Mouse (Mus musculus) adrenal gland, adult 18-20 months (tissue): ENCODE measurements at regions not wholly inside any gene's neighbourhood (a gene's known extent, or its start where the extent isn't known, plus 50 kb on each side); places are given as distances from the start of the nearest gene placed in this dataset.

Source experiments
- DNase-seq, 2 experiments: peaks; one replicate each; pipeline ENCODE4 v3.0.0; 2021 to 2022; ENCODE audit warnings: low spot score in 2 of 2

GRCm38 (mm10) chr4:53915326-53915725 is 89.5 kb downstream of the Tmem38b start:
- no peak for DNase-seq

- DNase-seq = peak; percentile 49 to 66
These were observed 93.3 kb downstream of the Tmem38b start for GRCm38 (mm10) chr4:53919188-53919587.

DNA sequence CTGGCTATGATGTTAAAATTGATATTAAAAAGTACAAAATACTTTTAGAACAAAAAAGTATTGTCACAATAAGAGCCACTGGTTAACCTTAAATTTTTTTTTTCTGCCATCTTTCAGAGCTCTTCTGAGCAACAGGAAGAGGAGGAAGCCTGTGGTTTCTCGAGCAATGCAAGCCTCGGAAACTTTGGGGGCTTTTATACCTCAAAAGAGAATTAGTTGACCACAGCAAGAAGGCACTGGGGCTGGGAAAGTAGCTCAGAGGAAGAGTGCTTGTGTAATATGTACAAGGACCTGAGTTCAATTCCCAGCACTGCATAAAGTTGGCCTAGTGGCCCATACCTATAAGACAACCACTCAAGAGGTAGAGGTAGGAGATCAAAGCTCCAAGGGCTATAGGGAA is 94.7 kb downstream of the Tmem38b start:
- no peak for DNase-seq

DNA sequence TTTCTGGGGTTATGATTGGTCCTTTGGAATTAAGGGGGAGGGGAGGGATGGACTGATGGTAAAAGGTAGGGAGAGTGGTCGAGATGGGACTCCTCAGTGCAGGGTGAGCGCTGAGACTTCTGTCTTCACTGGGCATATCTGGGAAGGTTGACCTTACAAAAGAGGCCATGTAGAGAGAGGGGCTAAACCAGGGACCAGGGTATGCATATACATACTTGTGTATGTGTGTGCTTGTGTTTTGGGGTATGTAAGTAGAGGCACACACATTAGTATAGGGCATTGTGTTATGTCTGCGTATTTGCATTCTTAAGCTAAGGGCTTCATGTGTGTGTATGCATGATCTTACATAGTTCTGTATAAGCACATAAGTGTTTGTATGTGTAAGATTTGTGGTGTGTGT is 105.2 kb downstream of the Tmem38b start:
- DNase-seq = no peak

- DNase-seq = peak; percentile 23 to 54
These were observed 105.7 kb downstream of the Tmem38b start for GRCm38 (mm10) chr4:53931499-53931898.

GRCm38 (mm10) chr4:53935306-53935705 is 109.5 kb downstream of the Tmem38b start:
- no peak for DNase-seq

GRCm38 (mm10) chr4:53948736-53949135 is 122.9 kb downstream of the Tmem38b start:
- no peak for DNase-seq

- no peak for DNase-seq
These were observed 123.3 kb downstream of the Tmem38b start for GRCm38 (mm10) chr4:53949164-53949563.

GRCm38 (mm10) chr4:53950496-53950895 is 124.7 kb downstream of the Tmem38b start:
- DNase-seq = no peak

DNA sequence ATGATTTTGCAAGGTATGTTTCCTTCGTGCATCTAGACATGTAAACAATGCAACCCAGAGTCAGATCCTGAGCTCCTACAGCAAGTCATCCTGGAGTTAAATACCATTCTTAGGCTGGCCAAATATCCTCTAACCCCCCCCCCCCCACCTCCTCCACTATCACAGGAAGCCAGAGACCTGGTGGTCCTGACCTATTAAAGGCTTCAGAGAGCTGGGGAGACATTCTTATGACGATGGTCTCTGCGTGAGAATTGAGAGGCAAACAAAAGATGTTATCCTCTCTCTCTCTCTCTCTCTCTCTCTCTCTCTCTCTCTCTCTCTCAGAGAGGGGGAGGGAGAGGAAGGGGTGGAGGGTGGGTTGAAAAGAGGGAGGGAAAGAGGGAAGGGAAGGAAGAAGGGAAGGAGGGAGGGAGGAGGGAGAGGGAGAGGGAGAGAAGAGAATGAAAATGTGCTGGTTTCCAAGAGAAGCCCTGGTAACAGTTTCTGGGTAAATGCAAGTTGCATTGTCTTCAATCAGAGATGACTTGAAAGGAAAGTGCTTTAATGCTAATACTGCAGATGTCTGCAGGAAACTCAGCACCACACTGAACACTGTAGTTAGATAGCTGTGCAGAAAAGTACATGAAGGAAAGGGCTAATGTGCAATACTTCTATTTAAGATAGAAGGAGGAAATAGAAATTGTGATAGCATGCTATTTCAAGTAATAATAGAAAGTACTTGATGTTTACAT is 125.3 kb downstream of the Tmem38b start:
- DNase-seq = no peak

DNA sequence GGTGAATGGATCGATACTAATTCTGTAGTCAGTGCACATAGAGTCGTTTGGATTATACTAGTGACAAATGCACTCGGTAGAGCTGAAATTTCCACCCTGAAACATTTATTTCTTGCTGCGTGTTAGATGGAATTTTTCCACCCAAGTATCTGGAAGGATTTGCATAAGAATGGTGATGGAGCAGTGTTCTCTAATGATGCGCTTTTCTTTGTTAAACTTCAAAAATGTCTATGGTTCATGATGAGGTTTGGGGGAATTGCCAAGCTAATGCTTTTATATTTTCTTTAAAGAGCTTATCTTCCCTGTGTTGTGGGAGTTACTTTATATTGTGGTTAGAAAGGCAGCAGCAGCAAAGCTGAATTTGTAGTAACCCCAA is 125.9 kb downstream of the Tmem38b start:
- DNase-seq = no peak

DNA sequence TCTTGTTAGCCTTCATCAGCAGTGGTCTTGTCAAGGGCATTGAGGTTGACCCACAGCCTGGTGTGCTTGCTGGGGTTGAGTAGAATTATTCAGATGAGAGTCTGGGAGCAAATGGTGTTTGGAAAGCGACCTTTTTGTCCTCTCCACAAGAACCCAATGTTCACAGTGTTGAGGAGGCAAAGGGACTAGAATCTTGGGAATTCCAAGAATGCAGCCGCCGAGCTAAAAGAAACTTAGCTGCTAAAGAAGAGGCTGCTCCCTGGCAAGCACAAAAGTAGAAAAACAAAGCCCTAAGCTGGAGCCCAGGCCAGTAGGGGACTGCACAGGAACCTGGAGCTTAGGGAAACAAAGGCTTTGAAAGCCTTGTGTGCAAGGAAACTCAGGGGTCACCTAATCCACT is 126.4 kb downstream of the Tmem38b start:
- DNase-seq = no peak

DNA sequence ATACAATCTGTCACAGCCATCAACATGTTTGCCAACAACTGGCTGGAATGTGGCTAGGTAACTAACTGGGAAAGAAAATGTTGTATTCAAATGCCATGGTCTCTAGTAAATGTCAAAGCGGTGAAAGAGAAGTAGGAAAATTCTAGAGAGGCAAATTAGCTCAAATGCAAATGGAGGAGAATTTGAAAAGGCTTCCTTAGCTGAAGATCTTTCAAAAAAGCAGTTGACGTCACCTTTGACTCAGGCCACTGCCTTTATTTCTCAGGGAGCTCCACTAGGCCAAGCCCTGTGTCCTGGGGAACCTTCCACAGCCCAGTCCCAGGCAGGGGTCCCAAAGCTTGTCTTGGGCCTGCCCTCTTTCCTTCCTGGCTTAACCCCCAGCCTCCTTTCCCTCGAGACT is 136.6 kb downstream of the Tmem38b start:
- no peak for DNase-seq

DNA sequence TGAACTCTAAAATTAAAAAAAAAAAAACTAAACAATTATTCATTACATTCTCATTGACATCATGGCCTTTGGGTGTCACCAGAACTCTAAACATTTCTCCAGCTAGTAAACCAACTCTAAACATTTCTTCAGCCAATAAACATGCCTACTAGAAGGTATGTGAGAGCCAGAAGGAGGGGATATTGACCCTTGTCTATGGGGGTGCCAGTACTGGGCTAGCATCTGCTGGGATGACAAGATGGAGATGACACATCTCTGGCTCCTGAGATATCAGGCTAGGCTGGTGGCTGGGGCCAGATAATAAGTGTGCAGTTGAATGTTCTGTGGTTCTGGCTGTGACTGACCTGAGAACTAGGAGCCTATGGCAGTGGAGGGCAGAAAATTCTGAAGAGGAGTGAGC is 144.6 kb downstream of the Tmem38b start:
- no peak for DNase-seq

- DNase-seq = no peak
These were observed 145.1 kb downstream of the Tmem38b start for GRCm38 (mm10) chr4:53970960-53971359.

DNA sequence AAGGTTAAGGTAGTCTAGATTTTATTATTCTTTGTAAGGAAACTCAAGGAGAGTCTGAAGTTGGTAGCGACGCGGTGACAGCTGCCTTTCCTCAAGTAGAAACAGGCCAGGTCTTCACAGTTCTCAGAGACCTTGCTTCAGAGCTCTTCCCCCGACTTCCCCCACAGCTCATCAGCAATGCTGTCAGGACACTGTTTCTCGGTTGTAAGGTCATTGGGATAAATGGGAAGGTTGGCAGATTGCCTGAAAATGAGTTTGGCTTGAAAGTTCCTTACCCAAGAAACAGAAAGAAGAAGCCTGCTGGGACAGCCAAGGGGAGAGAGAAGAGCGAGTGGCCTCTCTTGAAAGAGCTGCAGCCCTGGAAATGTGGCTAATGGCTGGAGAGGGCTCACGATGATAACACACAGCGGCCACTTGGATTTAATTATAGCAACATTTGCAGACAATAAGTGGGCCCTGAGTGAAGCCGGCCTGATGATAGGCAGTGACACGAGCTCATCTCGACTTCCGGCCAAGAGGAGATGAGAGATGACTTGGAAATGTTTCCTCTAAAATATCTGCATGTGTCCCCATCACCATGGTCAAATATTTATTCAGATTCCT is 150.3 kb downstream of the Tmem38b start:
- DNase-seq = no peak

- DNase-seq = no peak
These were observed 160.9 kb downstream of the Tmem38b start for GRCm38 (mm10) chr4:53986519-53987301.

DNA sequence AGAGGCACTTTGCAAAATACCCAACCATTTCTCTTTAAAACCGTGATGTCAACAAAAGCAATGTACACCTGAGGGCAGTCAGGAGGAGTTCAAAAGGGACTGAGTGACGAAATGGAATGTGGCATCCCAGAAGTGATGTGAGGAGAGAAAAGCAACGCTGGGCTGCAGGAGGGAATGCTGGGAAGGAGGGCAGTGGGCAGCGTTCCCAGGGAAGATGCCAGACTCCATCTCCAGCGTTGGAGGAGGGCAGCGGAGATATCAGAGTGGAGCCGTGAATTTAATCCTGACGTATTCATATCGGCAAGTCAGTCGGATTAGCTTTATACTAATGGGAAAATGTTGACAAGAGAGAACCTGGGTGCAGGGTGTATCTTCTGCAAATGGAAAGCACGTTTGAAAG is 161.7 kb downstream of the Tmem38b start:
- no peak for DNase-seq

GRCm38 (mm10) chr4:54021069-54021829 is 195.4 kb downstream of the Tmem38b start:
- DNase-seq = no peak

DNA sequence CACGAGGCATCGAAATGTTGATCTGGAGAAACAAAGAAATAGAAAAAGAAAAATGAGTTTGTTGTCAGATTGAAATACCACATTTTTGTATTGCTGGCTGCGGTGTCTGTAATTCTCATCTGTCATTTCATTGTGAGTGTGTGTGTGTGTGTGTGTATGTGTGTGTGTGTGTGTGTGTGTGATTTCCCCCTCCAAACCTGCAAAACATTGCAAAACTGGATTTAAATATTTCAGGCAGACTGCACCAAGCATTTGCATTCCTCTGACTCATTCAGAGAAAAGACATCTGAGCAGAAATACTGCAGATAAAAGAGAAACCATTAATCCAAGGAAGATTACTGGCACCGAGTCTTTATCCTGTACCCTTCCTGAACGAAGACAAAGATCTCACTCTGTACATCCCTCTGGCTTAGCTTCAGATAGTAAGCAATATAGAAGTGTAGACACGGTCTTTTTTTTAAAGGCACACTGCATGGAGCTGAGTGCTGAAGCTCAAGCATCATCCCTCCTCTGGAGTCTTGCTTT is 196.1 kb downstream of the Tmem38b start:
- DNase-seq = no peak

DNA sequence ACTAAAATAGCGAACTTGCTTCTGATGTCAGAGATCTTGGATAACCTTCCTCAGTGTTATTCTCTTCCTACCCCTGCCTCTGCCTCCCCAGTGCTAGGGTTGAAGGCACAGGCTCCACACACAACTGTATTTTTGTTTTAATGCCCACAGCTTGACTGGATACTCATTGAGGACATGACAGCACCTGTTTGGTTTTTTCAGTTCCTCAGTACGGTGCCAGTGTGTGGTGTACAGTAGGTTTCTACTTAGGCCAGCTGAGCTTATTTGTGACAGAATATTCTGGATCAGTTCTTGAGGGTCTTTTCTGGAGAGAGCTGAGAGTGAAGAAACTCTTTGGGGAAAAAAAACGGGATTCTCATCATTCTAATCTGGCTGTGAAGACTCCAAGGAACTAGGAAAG is 201.1 kb downstream of the Tmem38b start:
- DNase-seq = no peak
